Mouse (Mus musculus) ovary, postnatal 14 days (tissue): ENCODE results near the gene Slc8b1.
"Not testable (repeated sequence)": the region's sequence is repeated elsewhere in the genome, so short reads cannot be mapped to it uniquely, and the experiment has no call there.

Experiments
- DNase-seq: peaks from one replicate; pipeline ENCODE4 v3.0.0; 2022; ENCODE audit warnings: low spot score

Slc8b1 gene

DNA sequence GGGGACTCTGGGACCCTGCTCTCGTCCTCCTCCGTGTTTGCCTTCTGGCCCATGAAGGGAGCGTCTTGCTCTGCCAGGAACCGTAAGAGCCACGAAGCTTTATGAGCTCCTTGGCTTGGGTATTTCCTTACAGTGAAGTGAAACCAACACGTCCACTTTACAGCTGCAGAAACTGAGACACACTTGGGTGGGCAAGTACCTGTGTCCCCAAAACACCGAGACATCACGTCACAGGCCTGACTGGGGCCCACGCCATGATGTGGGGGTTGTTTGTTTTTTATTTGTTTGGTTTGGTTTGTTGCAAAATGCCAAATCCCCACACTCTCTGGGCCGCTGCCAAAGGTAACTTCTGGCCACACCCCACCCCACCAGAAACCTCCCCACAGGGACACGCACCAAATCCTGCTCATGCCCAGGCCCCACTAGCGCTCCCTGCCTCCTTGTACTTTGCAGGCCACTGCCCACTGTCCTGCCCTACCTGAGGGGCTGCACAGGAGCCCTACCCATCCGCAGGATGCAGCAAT lies 15.2 kb upstream of the Slc8b1 start:
- DNase-seq: no peak

DNA sequence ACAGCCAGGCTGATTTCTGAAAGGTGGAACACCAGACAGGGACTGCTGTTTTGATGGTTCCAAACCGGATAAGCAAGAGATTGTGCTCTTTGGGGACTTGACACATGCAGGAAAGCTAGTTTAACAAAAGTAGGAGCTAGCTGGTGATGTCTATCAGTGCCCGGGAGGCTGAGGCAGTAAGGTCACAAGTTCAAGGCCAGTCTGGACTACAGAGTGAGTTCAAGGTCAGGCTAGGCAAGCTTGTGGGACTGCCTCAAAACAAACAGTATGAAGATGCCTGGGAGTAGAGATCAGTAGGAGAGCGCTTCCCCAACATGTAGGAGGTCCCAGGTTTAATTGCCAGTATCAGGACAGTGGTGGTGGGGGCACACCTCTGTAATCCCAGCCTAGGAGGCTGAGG lies 13.9 kb upstream of the Slc8b1 start:
- no peak for DNase-seq

DNA sequence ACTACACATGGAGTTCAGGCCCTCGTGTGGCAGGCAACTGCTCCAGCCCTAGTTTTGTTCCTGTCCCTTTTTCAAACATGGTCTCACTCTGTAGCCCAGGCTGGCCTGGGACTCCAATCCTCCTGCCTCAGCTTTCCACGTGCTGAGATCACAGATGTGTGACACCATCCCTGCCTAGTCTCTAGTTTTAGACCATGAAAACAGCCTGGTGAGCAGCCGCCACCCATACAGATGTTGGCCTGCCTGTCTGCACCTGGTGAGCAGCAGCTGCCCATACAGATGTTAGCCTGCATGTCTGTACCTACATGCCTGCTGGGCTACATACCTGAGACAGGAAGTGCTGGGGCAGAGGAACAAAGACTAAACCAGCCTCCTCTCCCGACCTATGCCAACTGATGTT lies 11.8 kb upstream of the Slc8b1 start:
- DNase-seq: no peak

DNA sequence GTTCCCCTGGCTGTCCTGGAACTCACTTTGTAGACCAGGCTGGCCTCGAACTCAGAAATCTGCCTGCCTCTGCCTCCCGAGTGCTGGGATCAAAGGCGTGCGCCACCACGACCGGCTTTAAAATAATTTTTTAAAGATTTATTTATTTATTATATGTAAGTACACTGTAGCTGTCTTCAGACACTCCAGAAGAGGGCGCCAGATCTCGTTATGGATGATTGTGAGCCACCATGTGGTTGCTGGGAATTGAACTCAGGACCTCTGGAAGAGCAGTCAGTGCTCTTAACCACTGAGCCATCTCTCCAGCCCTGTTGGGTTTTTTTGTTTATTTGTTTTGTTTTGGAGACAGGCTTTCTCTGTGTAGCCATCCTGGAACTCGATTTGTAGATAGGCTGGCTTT lies 10.4 kb upstream of the Slc8b1 start:
- not testable (repeated sequence) for DNase-seq

DNA sequence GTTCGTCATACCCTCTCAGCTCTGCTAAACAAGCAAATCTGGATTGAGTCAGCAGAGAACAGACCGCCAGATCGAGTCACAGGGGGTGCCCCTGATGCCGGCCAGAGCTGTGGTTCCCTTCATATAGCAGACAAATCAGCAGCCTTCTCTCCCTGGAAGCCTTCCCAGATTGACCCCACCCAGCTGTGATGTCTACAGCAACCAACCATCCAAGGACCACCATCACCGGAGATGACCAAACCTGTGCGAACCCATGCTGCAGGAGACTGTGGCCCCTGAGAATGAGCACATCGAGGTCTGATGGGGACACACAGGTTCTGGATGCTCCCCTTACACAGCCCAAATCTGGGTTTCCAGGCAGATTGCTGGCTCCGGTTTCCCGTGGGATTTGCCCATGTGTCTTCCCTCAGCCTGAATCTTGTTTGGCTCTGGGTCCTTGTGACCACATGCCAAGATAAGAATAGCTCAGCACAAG lies 8.8 kb upstream of the Slc8b1 start:
- no peak for DNase-seq

DNA sequence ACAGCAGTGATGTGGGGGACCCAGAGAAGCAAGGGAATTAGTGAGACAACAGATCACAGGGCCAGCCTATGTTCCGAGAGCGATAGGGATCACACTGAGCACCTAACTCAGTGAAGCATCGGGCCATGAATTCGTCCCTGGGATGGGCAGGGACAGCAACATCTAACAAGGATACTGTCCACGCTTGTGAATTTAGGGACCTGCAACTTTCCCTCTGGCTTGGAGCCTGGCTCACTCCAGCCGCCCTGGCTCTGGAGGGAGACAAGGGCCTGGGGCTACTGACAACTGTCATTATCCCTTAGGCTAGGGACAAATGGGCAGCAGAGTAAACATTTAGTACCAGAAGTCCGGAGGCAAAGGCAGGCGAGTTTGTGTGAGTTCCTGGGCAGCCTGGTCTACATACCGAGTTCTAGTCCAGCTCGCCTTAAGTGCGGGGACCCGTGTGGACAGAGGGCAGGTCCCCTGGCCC lies 8.3 kb upstream of the Slc8b1 start:
- DNase-seq: no peak

DNA sequence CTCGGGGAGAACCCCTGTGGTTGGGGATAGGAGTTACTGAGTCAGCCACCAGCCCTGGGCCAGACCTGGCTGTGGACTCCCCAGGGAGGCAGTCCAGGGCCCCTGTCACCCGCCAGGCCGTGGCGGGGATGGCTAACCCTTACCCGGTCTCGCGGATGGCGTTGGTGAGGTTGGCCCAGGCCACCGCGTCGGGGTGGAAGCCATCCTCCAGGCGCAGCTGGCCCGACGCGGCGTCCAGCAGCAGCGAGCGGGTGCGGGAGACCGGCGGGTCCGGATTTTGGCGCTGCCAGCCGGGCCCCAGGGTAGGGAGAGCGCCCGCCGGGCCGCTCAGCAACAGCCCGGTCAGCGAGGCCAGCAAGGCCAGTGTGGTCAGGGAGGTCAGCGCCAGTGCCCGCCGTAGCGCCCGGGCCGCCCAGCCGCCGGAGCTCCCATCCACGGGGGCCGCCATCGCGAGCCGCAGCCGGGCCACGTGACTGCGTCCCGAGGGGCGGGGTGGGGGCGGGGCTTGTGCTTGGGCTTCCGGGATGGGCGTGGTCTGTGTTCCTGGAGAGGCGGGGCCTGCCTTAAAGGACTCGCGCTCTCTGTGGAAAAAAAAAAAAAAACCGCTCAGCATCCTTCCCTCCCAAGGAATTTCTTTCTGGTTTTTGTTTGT lies 7.7 kb upstream of the Slc8b1 start, which contains the start of gene Plbd2:
Gene Plbd2 (minus strand): TSS at position 482 of the 652 bp plus-strand sequence.
- peak; percentile 72 for DNase-seq

DNA sequence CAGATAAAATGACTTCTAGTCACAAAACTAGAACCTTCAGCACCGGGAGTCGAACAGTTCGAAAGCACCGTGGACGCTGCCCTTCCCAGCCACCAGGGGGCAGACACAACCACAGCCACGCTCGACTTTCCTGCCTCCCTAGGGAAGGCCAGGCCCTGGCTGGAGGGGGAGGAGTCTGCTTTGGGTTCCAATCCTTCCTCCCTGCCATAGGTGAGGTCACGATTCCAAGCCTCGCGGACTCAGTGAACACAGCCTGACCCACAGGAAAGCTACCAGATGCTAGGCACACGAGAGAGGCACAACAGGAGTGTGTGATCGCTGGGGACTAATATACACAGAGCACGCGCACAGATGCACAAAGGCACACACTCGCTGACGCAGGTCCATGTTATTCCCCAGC lies 5.6 kb upstream of the Slc8b1 start:
- peak; percentile 74 for DNase-seq

DNA sequence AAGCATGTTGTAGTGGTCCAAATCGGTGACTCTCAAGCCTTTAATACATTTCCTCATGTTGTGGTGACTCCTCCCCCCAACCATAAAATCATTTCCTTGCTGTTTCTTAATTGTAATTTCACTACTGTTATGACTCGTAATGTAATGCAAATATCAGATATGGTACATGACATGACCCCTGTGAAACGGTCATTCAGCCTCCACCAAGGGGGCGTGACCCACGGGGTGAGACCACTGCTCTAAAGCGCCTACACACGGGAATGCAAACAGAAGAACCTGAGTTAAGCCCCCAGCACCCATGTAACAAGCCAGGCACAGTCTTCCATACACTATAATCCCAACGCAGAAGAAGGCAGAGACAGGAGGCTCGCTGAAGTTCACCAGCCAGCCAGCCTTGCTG lies 5.2 kb upstream of the Slc8b1 start:
- no peak for DNase-seq

DNA sequence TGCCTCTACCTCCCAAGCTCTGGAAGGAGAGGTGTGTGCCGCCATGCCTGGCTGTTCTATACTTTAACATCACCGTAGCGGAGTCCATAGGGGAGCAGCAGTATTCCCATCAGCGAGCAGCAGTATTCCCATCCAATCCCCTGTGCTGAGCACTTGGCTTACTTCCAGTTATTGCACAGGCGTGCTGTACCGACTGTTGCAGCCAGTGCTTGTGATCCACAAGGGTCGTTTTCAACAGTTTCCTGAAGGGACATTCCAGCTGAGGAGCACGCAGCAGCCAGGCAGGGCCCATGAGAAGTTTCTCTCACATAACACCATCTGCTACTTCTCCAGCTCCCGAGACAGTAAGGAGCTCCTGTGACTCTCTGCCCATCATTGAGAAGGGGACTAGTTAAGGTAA lies 4.5 kb upstream of the Slc8b1 start:
- no peak for DNase-seq

DNA sequence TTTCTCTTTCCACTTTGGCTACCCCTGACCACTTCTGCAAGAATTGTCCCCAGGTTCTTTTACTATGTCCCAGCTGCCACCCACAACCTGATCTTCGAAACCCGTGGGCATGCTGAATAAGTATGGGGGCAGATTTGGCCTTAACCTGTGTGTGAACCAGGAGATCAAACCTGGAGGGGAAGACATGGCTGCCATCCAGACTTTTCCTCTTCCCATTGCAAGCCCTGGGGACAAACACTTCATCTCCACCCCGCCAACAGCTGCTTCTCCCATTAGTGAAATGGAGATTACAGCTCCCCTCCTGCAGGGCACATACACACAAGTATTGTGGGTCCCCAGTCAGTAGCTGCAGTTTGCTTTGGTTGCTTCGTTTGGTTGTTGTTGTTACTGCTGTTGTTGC lies 3.7 kb upstream of the Slc8b1 start:
- DNase-seq: no peak

DNA sequence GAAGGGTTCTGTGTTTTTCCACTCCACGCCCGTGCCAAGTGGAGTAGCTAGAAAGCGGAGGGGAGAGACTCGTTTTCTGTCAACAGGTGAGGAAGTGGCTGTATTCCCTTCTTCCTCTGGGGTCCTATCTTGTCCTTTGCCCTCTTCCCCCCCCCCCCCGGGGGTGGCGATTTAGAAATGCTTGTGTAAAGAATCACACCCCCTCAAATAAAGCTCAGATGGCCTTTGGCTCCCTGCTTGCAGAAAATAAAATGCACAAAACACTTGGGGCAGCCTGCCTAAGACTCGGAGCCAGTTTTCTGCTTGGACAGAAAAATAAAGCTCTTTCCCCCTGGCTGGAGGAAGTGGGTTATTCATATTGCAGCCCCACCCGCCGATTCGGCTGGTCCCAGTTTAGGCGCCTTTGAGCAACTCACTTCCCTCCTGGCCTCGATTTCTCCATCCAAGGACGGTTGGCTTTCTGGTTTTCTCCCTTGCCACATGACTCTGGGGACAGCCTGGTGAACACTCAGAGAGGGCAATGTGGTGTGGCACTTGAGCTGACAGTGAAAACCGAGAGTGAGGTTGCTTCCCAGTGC lies 764 bp downstream of the Slc8b1 start:
- no peak for DNase-seq

DNA sequence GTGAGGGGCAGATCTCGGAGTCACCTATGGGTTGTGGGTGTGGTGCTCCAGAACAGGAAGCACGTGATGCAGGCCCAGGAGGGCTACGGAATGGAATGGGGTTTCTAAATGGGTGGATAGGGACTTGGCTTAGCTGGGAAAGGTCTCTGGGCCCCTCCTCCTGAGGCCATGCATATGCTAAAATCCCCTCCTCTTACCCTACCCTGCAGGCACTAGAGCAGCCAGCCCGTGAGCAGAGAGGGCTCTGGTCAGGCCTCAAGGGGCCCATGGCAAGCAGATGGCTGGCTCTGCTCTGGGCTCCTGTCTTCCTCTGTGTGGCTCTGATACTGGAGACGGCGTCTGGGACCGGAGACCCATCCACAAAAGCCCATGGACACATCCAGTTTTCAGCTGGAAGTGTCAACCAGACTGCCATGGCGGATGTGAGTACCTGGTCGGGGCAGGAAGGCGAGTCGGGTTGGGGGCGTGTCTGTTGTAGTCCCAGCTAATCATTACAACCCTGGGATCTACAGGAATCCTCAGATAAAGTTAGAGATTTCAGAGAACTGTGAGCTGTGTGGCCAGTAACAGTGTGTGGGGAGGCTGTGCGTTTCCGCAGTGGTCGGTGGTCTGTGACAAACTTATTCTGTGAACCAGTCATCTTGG lies 2.1 kb downstream of the Slc8b1 start:
- no peak for DNase-seq

DNA sequence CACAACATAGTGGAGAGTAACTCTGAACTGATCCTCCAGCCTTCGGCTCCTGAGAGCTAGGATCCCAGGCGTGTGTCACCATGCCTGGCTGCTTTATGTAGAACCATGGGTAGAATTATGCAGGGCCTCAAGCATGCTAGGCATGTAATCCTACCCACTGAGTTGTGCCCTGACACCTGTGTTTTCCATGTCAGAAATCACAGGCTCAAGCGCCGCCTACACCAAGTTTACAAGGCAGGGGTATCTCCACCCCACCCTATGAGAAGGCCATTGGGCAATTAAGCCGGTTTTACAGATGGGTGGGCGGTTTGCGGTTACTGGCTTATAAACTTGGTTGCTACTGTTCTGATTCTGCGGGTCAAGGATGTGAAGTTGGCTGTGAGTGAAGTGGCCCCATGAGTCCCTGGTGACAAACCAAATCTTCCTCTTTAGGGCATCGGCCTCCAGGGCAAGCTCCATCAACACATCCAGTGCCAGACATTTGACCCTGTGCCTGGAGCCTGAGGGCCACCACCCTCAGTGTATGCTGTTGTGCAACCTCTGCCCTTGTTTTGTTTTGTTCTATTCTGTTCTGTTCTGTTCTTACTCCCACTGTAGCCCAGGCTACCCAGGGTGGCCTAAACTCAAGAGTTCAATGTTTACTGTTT lies 3.2 kb downstream of the Slc8b1 start:
- no peak for DNase-seq

DNA sequence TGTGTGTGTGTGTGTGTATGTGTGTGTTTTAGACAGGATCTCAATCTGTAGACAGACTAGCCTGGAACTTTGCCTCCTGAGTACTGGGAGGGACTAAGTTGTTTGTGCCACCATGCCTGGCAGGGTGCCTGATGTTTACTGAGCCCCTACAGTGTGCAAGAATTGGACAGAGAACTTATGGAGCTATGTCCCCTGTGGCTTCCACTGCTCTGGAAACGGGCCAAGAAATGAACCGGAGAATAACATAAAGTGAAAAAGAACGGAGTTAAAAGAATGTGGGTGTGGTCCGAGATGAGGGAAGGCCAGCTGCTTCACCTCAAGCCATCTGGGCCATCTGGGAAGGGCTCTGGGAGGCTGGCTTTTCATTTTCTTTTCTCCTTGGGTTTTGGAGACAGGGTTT lies 3.8 kb downstream of the Slc8b1 start:
- DNase-seq: no peak

DNA sequence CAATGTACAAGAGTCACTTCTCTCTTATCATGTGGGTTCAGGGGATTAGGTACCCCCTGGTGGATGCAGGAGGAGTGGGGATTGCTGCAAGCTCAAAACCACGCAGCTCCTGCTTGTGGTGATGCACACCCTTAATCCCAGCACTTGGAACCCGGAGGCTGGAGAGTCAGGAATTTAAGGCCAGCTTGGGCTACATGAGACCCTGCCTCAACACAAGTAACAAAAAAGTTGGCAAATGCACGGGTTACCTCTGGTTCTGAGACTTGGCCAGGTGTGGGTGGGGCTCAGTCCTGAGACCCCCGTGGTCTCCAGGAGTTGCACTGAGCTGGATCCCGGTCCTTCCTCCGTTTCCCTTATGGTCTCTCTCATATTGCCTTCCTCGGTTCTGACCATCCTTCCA lies 4.5 kb downstream of the Slc8b1 start:
- DNase-seq: no peak

DNA sequence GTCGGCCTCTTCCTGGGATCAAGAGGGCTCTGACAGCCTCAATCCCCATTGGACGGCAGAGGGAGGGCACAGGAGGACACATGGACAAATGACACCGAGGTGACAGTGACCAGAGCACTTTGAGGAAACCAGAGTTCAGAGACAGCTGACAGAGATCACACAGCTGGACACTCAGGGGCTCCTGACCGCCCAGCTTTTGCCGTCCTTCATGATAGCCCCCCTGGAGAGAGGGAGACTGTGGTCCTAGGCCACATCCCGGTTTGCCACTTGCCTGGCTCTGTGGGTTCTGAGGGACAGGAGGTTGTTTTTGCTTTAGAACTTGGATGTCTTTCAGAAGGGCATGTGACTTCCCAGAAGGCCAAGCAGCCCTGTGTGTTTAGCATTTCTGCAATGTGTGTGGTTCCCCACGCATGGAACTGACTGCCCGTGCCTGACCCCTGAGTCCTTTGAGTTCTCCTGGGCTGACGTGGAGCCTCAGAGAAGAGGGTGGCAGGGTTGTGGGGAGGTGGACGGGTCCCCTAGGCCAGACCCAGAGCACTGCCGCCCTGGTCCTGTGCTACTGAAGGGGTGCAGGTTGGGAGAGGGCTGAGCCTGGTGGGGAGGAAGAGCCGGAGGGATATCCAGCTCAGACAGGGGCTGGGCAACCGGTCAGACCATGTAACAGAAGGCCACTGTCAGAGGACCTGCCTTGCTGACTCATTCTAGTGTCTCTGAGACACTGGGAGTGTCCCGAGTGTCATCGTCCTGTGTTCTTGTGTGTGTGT lies 5.4 kb downstream of the Slc8b1 start:
- no peak for DNase-seq

DNA sequence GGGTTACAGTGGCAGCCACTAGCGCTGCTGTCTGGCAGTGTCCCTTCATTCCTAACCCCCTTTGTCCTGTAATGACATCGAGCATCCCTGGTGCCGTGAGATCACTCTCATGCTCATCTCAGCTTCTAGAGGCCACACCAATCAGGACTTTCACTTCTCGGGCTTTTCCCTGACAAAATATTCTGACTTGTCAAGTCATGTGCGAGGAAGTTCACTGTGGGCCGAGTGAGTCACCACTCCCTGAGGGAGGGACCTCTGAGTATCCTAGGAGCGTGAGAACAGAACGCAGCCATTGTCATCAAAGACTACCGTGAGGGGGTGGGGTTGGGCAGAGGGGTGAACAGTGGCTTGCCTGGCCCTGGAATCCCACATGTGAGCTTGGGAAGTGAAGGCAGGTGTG lies 6.6 kb downstream of the Slc8b1 start:
- no peak for DNase-seq

DNA sequence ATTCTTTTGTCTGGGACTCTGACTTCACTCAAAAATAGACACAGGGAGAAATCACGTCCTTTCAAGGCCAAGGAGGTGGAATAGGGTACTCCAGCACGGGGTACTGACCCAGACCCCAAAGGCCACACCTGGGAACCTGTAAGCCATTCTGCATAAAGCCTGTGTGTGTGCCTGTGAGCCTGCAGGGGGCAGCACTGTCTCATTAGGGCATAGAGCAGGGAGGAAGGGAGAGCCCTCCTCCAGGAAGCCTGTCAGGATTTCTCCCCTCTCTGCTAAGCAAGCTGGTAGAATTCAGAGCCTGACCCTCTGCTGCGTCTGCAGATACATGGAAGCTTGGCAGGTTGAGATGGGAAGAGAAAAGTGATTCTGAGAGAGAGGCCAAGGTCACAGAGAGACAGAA lies 11.7 kb downstream of the Slc8b1 start:
- DNase-seq: no peak

DNA sequence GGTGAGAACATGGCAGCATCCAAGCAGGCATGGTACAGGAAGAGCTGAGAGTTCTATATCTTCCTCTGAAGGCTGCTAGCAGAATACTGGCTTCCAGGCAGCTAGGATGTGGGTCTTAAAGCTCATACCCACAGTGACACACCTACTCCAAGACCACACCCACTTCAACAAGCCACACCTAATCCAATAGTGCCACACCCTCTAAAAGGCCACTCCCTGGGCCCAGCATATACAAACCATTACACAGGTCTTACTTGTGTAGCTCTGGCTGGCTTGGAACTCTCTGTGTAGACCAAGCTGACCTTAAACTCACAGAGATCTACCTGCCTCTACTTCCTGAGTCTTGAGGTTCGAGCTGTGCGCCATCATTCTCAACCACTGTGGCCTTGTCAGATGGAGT lies 13.8 kb downstream of the Slc8b1 start:
- DNase-seq: no peak

DNA sequence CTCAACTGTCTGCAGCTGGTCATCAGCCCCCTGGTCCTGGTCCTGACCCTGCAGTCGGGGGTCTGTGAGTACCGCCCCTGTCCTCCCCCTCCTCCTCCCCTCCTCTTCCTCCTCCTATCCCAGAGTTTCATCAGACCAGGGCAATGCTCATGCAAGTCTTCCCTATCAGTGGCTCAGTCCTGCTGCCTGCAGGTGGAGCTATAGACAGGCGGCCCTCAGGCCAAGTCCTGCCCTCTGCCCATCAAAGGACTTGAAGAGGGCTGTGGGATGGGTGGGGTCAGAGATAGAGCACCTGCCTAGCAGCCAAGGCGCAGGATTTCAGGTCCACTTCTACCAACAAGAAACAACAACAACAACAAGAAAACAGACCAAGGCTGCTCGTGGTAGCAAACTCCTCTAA lies 14.8 kb downstream of the Slc8b1 start:
- no peak for DNase-seq

DNA sequence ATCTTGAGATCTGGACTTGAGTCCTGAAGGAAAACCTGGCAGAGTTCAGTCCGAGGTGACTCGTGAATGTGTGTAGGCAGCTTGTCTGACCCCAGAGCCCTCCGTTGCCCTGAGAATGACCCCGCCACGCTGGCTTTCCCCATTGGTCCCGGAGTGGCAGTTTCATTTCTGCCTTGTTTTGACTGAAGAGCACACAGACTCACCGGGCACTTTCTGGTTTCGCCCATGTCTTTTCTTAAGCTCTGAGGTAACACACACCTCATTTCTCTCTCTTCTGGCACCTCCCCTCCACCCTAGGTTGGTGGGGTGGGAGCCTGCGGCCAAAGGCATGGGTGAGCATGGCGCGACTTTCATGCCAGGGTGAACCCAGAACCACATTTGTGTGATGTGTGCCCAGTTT lies 15.3 kb downstream of the Slc8b1 start:
- no peak for DNase-seq
